8 mouse cellular contexts compared by ENCODE assay signal in the genomic region with DNA sequence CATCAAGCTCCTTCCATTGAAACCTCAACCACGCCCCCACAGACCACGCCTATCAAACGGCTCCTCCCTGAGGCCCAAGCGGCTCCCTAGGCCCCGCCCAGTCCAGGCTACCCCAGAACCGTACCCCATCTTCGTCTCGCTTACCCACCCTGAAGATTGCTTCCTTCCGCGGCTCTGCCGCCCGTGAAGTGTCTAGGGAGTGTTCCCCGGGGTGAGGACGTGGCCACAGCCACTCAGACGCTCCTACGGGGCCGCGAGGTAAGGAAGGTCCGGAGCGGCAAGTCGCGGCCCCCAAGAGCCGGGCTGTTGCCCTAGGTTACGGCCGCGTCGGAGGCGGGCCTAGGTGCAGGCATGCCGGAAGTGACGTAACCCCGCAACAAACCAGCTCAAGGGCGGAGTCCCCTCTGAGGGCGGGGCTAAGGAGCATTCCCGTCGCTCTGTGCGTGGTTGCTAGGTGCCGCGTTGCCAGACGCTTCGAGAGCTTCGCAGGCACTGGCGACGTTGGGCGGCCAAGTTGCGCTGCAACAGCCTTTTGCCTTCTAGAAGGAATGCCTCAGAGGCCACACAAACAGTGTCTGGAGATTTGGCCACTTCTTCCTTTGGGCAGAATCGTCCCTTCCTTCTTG. TPM values are rescaled to one million over a fixed set of nuclear protein-coding genes. Genes with fewer than 3 reads are reported as not detected.
DNase-seq lines count a peak whose midpoint lies in the region; ATAC-seq and TF ChIP-seq lines count a peak whose summit lies in the region.

A gene (minus strand): TSS at position 329 of the 626 bp plus-strand sequence.

- peaks cover 28% of the 10 kb centered on the region for H3K4me1 ChIP-seq in bone marrow macrophage, adult 2 months (ENCODE audit: control insufficient read depth, insufficient read depth, low read length)
- peaks cover 2% of the 10 kb centered on the region; the same call in 1 of the 2 replicates for H3K4me1 ChIP-seq in embryonic fibroblast, embryonic 13.5 days (ENCODE audit: control insufficient read depth, insufficient read depth, low read length)
- 0 out of 2 replicates have a peak, but pooled peaks cover 5% of the 10 kb centered on the region for H3K4me1 ChIP-seq in kidney, embryonic 14.5 days (ENCODE audit: control insufficient read depth, insufficient read depth, low read length)
- H3K4me1 ChIP-seq in limb, embryonic 15.5 days: peaks cover 16% of the 10 kb centered on the region; the same call in 1 of the 2 replicates

- H3K27ac ChIP-seq in bone marrow macrophage, adult 2 months (ENCODE audit: insufficient read depth, low read depth, low read length): peak within 1 kb of the TSS; percentile 34
- H3K27ac ChIP-seq in embryonic fibroblast, embryonic 13.5 days (ENCODE audit: insufficient read depth, low read length): no peak within 1 kb of the TSS
- H3K27ac ChIP-seq in kidney, embryonic 14.5 days (ENCODE audit: low read depth, low read length): no peak within 1 kb of the TSS
- H3K27ac ChIP-seq in limb, embryonic 15.5 days: no peak within 1 kb of the TSS

- H3K9me3 ChIP-seq in kidney, embryonic 14.5 days (ENCODE audit: control insufficient read depth, low read length): no peaks in the 10 kb centered on the region
- no peaks in the 10 kb centered on the region for H3K9me3 ChIP-seq in limb, embryonic 15.5 days

- ATAC-seq in kidney, embryonic 14.5 days (ENCODE audit: low FRiP score, low TSS enrichment): peak; percentile 98
- peak; percentile 99 for ATAC-seq in limb, embryonic 15.5 days (ENCODE audit: insufficient number of reproducible peaks, low FRiP score, low TSS enrichment, low read depth)

- peaks cover 12% of the 10 kb centered on the region for H3K36me3 ChIP-seq in kidney, embryonic 14.5 days (ENCODE audit: control insufficient read depth, insufficient read depth, low read length)
- H3K36me3 ChIP-seq in limb, embryonic 15.5 days: peaks cover 5% of the 10 kb centered on the region

- WGBS in kidney, embryonic 14.5 days: under 1% methylated on average over 46 of the region's 46 CpGs
- WGBS in limb, embryonic 15.5 days: under 1% methylated on average over 46 of the region's 46 CpGs

- DNase-seq in A20 (ENCODE audit: low read depth, low spot score): peak; percentile 100
- peak; percentile 98 to 99 for DNase-seq in heart, adult 9 months (ENCODE audit: low spot score in 2 of 2)
- peak; percentile 94 to 98 for DNase-seq in monocyte, adult 2 months (ENCODE audit: low read depth in 1 of 2, low spot score in 2 of 2)
- DNase-seq in spleen, postnatal 36 days (ENCODE audit: low spot score in 2 of 2): peak; percentile 97 to 98

- peak within 1 kb of the TSS; percentile 13; the same call in 1 of the 2 replicates for H3K9ac ChIP-seq in kidney, embryonic 14.5 days (ENCODE audit: low read depth, low read length)
- H3K9ac ChIP-seq in limb, embryonic 15.5 days: peak within 1 kb of the TSS; percentile 21; the same call in 1 of the 2 replicates

- no peaks in the 10 kb centered on the region for H3K27me3 ChIP-seq in kidney, embryonic 14.5 days (ENCODE audit: control insufficient read depth, insufficient read depth, low read length)
- H3K27me3 ChIP-seq in limb, embryonic 15.5 days: no peaks in the 10 kb centered on the region

- H3K4me2 ChIP-seq in kidney, embryonic 14.5 days (replicated peaks; ENCODE audit: low read depth, low read length): peak within 1 kb of the TSS; percentile 64
- H3K4me2 ChIP-seq in limb, embryonic 15.5 days: peak within 1 kb of the TSS; percentile 74

- H3K4me3 ChIP-seq in bone marrow macrophage, adult 2 months (ENCODE audit: insufficient read depth, low read length): peak within 1 kb of the TSS; percentile 70
- peak within 1 kb of the TSS; percentile 86 for H3K4me3 ChIP-seq in embryonic fibroblast, embryonic 13.5 days (ENCODE audit: insufficient read depth, low read length)
- peak within 1 kb of the TSS; percentile 74 for H3K4me3 ChIP-seq in kidney, embryonic 14.5 days (ENCODE audit: low read length)
- H3K4me3 ChIP-seq in limb, embryonic 15.5 days: peak within 1 kb of the TSS; percentile 64

- TF ChIP-seq CTCF in bone marrow macrophage, adult 2 months (IDR thresholded peaks at IDR 0.05; ENCODE audit: low read depth, low read length): no peak
- no peak for TF ChIP-seq CTCF in embryonic fibroblast, embryonic 13.5 days (IDR thresholded peaks at IDR 0.05; ENCODE audit: borderline replicate concordance, insufficient read depth, low read length)

- TF ChIP-seq POLR2A in bone marrow macrophage, adult 2 months (IDR thresholded peaks at IDR 0.05; ENCODE audit: borderline replicate concordance, low read depth, low read length): no peak
- no peak for TF ChIP-seq POLR2A in embryonic fibroblast, embryonic 13.5 days (IDR thresholded peaks at IDR 0.05; ENCODE audit: low read depth, low read length)

RNA-seq across cellular contexts. Expression of the gene that starts here (rescaled TPM):
- polyA plus RNA-seq in bone marrow macrophage, adult 2 months (2012; ENCODE audit: insufficient read depth, insufficient read length, missing spikeins): 1.1 and 1.7 TPM in 2 replicates
- polyA plus RNA-seq in embryonic fibroblast, embryonic 13.5 days (2011; ENCODE audit: insufficient read length, low read depth, missing spikeins): 0.61 and 0.97 TPM in 2 replicates
- 2.5 and 2.7 TPM in 2 replicates for polyA plus RNA-seq in kidney, embryonic 14.5 days (2014; fragmentation: Nextera tagmentation; extraction: Ambion mirVana)
- 1.7 and 2.1 TPM in 2 replicates for polyA plus RNA-seq in limb, embryonic 15.5 days (2015; fragmentation: Nextera tagmentation; extraction: Ambion mirVana)
